Mouse (Mus musculus) intestine, embryonic 15.5 days (tissue): ENCODE data around the gene Spata33. TPM values are rescaled to one million over a fixed set of nuclear protein-coding genes. Genes with fewer than 3 reads are reported as not detected.

Source experiments
- ATAC-seq: fragments of 200-750 bp; cut with Nextera tagmentation; 2 replicates; pipeline ENCODE4 v1.8.0; 2017; ENCODE audit warnings: moderate TSS enrichment, moderate library complexity
- H3K27ac ChIP-seq: fragments of 300-500 bp; sonication (generic); 2 replicates; pipeline ENCODE4 v1.5.1; 2015; ENCODE audit warnings: mild to moderate bottlenecking, inconsistent platforms
- H3K27me3 ChIP-seq: fragments of 300-500 bp; sonication (generic); replicated peaks from 2 replicates; pipeline ENCODE4 v1.6.1; 2015; ENCODE audit warnings: inconsistent platforms
- H3K36me3 ChIP-seq: fragments of 300-500 bp; sonication (generic); 2 replicates; pipeline ENCODE4 v1.6.1; 2015; ENCODE audit warnings: inconsistent platforms
- H3K4me1 ChIP-seq: fragments of 300-500 bp; sonication (generic); replicated peaks from 2 replicates; pipeline ENCODE4 v1.6.1; 2015; ENCODE audit warnings: inconsistent platforms
- H3K4me2 ChIP-seq: fragments of 300-500 bp; sonication (generic); replicated peaks from 2 replicates; pipeline ENCODE4 v1.6.1; 2015; ENCODE audit warnings: mild to moderate bottlenecking, inconsistent platforms
- H3K4me3 ChIP-seq: fragments of 300-500 bp; sonication (generic); replicated peaks from 2 replicates; pipeline ENCODE4 v1.5.1; 2015; ENCODE audit warnings: inconsistent platforms
- H3K9ac ChIP-seq: fragments of 300-500 bp; sonication (generic); 2 replicates; pipeline ENCODE4 v1.6.1; 2015; ENCODE audit warnings: inconsistent platforms
- H3K9me3 ChIP-seq: fragments of 300-500 bp; sonication (generic); 2 replicates; pipeline ENCODE4 v1.6.1; 2016; ENCODE audit warnings: inconsistent platforms
- WGBS: fragments of 180-500 bp; shearing (Covaris S2); methylation state at CpG from one replicate; pipeline ENCODE4 v1.1.7; 2015; 5-methylcytosine and 5-hydroxymethylcytosine counted together
- polyA plus RNA-seq: library from polyadenylated mRNA; unstranded; fragments of >200 nt; fragmentation: Nextera tagmentation; extraction: Ambion mirVana; gene quantifications from 2 replicates; pipeline ENCODE4 v1.2.1, GENCODE M21; 2015

The Spata33 gene
- polyA plus RNA-seq, 1 experiment from 2014 or later = 1.8 TPM

- H3K4me3 ChIP-seq = peak overlapping the region; percentile 52
- no peaks in the 10 kb centered on the region for H3K36me3 ChIP-seq
- peak overlapping the region; percentile 91 for H3K4me2 ChIP-seq
- H3K9me3 ChIP-seq = no peaks in the 10 kb centered on the region
- 36% methylated on average over 13 of the region's 13 CpGs for WGBS
- peak overlapping the region; percentile 39 for H3K9ac ChIP-seq
- H3K27ac ChIP-seq = no peak overlapping the region
- ATAC-seq = 0 out of 2 replicates have a peak, but pooled peaks have one; percentile 11
- peaks cover 18% of the 10 kb centered on the region for H3K4me1 ChIP-seq
- H3K27me3 ChIP-seq = peaks cover 22% of the 10 kb centered on the region
Measured at GRCm38 (mm10) chr8:123234918-123235519, 22.4 kb downstream of the Spata33 start.

- under 1% methylated on average over 57 of the region's 57 CpGs for WGBS
- H3K9ac ChIP-seq = peak within 1 kb of the TSS; percentile 39
- H3K4me2 ChIP-seq = peak within 1 kb of the TSS; percentile 91
- H3K4me3 ChIP-seq = peak within 1 kb of the TSS; percentile 52
- H3K36me3 ChIP-seq = no peaks in the 10 kb centered on the region
- peaks cover 18% of the 10 kb centered on the region for H3K4me1 ChIP-seq
- peak; percentile 90 for ATAC-seq
- no peak within 1 kb of the TSS for H3K27ac ChIP-seq
- H3K9me3 ChIP-seq = no peaks in the 10 kb centered on the region
- peaks cover 22% of the 10 kb centered on the region for H3K27me3 ChIP-seq
Measured at GRCm38 (mm10) chr8:123235520-123236497, 23.2 kb downstream of the Spata33 start, which contains the start of gene Spata2l. Spata2l (minus strand) TSS chr8:123236233.

GRCm38 (mm10) chr8:123239398-123239797 lies 26.8 kb downstream of the Spata33 start:
- Histone ChIP-seq H3K4me1 (peaks cover 18% of the 10 kb centered on the region), H3K4me2 (no peak overlapping the region), H3K27me3 (peaks cover 11% of the 10 kb centered on the region), H3K4me3 (no peak overlapping the region), H3K9ac (no peak overlapping the region), H3K36me3 (0 out of 2 replicates have a peak, but pooled peaks cover 4% of the 10 kb centered on the region), H3K27ac (no peak overlapping the region), H3K9me3 (no peaks in the 10 kb centered on the region)
- no peak for ATAC-seq
- WGBS = 91% methylated on average over 10 of the region's 10 CpGs

GRCm38 (mm10) chr8:123242107-123242923 lies 29.7 kb downstream of the Spata33 start:
- H3K4me3 ChIP-seq = no peak overlapping the region
- no peaks in the 10 kb centered on the region for H3K9me3 ChIP-seq
- no peak for ATAC-seq
- H3K27me3 ChIP-seq = no peaks in the 10 kb centered on the region
- H3K4me1 ChIP-seq = no peaks in the 10 kb centered on the region
- no peak overlapping the region for H3K27ac ChIP-seq
- H3K36me3 ChIP-seq = peaks cover 24% of the 10 kb centered on the region
- 83% methylated on average over 7 of the region's 7 CpGs for WGBS
- no peak overlapping the region for H3K9ac ChIP-seq
- H3K4me2 ChIP-seq = no peak overlapping the region

GRCm38 (mm10) chr8:123243053-123243452 lies 30.4 kb downstream of the Spata33 start:
- no peak overlapping the region for H3K9ac ChIP-seq
- ATAC-seq = no peak
- no peak overlapping the region for H3K4me2 ChIP-seq
- H3K27ac ChIP-seq = no peak overlapping the region
- no peaks in the 10 kb centered on the region for H3K9me3 ChIP-seq
- peaks cover 30% of the 10 kb centered on the region for H3K36me3 ChIP-seq
- WGBS = 68% methylated on average over 11 of the region's 11 CpGs
- no peaks in the 10 kb centered on the region for H3K27me3 ChIP-seq
- H3K4me1 ChIP-seq = no peaks in the 10 kb centered on the region
- no peak overlapping the region for H3K4me3 ChIP-seq

GRCm38 (mm10) chr8:123244382-123244781 lies 31.8 kb downstream of the Spata33 start:
- Histone ChIP-seq H3K27me3 (no peaks in the 10 kb centered on the region), H3K4me2 (no peak overlapping the region), H3K4me3 (no peak overlapping the region), H3K9ac (no peak overlapping the region), H3K9me3 (no peaks in the 10 kb centered on the region), H3K27ac (no peak overlapping the region), H3K4me1 (no peaks in the 10 kb centered on the region), H3K36me3 (peaks cover 35% of the 10 kb centered on the region)
- no peak for ATAC-seq
- 93% methylated on average over 4 of the region's 4 CpGs for WGBS

- Histone ChIP-seq H3K27me3 (no peaks in the 10 kb centered on the region), H3K4me2 (no peak overlapping the region), H3K27ac (no peak overlapping the region), H3K4me1 (no peaks in the 10 kb centered on the region), H3K4me3 (no peak overlapping the region), H3K9me3 (no peaks in the 10 kb centered on the region), H3K36me3 (peaks cover 38% of the 10 kb centered on the region), H3K9ac (no peak overlapping the region)
- WGBS = 90% methylated on average over 12 of the region's 12 CpGs
- ATAC-seq = no peak
Measured at GRCm38 (mm10) chr8:123245543-123245942, 32.9 kb downstream of the Spata33 start.

- ATAC-seq = no peak
- Histone ChIP-seq H3K4me2 (no peak overlapping the region), H3K9me3 (no peaks in the 10 kb centered on the region), H3K4me1 (no peaks in the 10 kb centered on the region), H3K27ac (no peak overlapping the region), H3K36me3 (peaks cover 42% of the 10 kb centered on the region), H3K9ac (no peak overlapping the region), H3K4me3 (no peak overlapping the region), H3K27me3 (no peaks in the 10 kb centered on the region)
- 97% methylated on average over 6 of the region's 6 CpGs for WGBS
Measured at GRCm38 (mm10) chr8:123247748-123248147, 35.1 kb downstream of the Spata33 start.

- H3K27ac ChIP-seq = no peak overlapping the region
- H3K4me1 ChIP-seq = peaks cover 4% of the 10 kb centered on the region; the same call in 1 of the 2 replicates
- H3K9me3 ChIP-seq = no peaks in the 10 kb centered on the region
- peaks cover 40% of the 10 kb centered on the region for H3K36me3 ChIP-seq
- H3K27me3 ChIP-seq = no peaks in the 10 kb centered on the region
- WGBS = 91% methylated on average over 8 of the region's 8 CpGs
- H3K4me2 ChIP-seq = no peak overlapping the region
- H3K4me3 ChIP-seq = no peak overlapping the region
- no peak for ATAC-seq
- no peak overlapping the region for H3K9ac ChIP-seq
Measured at GRCm38 (mm10) chr8:123248596-123248995, 36.0 kb downstream of the Spata33 start.

GRCm38 (mm10) chr8:123250940-123251339 lies 38.3 kb downstream of the Spata33 start:
- peaks cover 15% of the 10 kb centered on the region for H3K4me1 ChIP-seq
- peaks cover 30% of the 10 kb centered on the region for H3K36me3 ChIP-seq
- no peak overlapping the region for H3K27ac ChIP-seq
- no peak overlapping the region for H3K4me3 ChIP-seq
- no peaks in the 10 kb centered on the region for H3K27me3 ChIP-seq
- WGBS = 95% methylated on average over 5 of the region's 5 CpGs
- H3K4me2 ChIP-seq = no peak overlapping the region
- no peak overlapping the region for H3K9ac ChIP-seq
- no peaks in the 10 kb centered on the region for H3K9me3 ChIP-seq
- ATAC-seq = no peak

- no peaks in the 10 kb centered on the region for H3K27me3 ChIP-seq
- peak overlapping the region; percentile 90 for H3K4me2 ChIP-seq
- peak overlapping the region; percentile 96; the same call in 1 of the 2 replicates for H3K9ac ChIP-seq
- no peaks in the 10 kb centered on the region for H3K9me3 ChIP-seq
- peaks cover 24% of the 10 kb centered on the region for H3K36me3 ChIP-seq
- H3K4me1 ChIP-seq = peaks cover 15% of the 10 kb centered on the region
- WGBS = 48% methylated on average over 4 of the region's 4 CpGs
- no peak overlapping the region for H3K27ac ChIP-seq
- ATAC-seq = no peak
- peak overlapping the region; percentile 96 for H3K4me3 ChIP-seq
Measured at GRCm38 (mm10) chr8:123252925-123253324, 40.3 kb downstream of the Spata33 start.
